Comparison of ENCODE assay signal across 8 mouse cellular contexts in genomic region chr13:74008948-74009718, GRCm38 (mm10). TPM values are rescaled to one million over a fixed set of nuclear protein-coding genes. Genes with fewer than 3 reads are reported as not detected.
DNase-seq lines count a peak whose midpoint lies in the region; ATAC-seq lines count a peak whose summit lies in the region.

TSS of gene Tppp (plus strand) at chr13:74009407.

- H3K27ac ChIP-seq in hindbrain, embryonic 15.5 days (replicated peaks) = peak within 1 kb of the TSS; percentile 81

- ATAC-seq in hindbrain, embryonic 15.5 days (ENCODE audit: low FRiP score, low read depth) = peak; percentile 94

- H3K36me3 ChIP-seq in hindbrain, embryonic 15.5 days = no peaks in the 10 kb centered on the region

- H3K4me3 ChIP-seq in hindbrain, embryonic 15.5 days = peak within 1 kb of the TSS; percentile 70

- DNase-seq in WW6 (ENCODE audit: low read depth, low spot score) = peak; percentile 81
- DNase-seq in cerebellum, postnatal 4 days (ENCODE audit: low spot score in 2 of 2) = peak; percentile 74 to 79
- DNase-seq in gastrocnemius, adult 18-20 months (ENCODE audit: low spot score) = peak; percentile 95
- DNase-seq in layer of hippocampus, postnatal 36 days = peak; percentile 96
- DNase-seq in lung, postnatal 25 days (ENCODE audit: low spot score) = peak; percentile 96
- DNase-seq in retina, adult 2 months (ENCODE audit: low read depth, low spot score) = peak; percentile 29
- peak; percentile 94 for DNase-seq in thymus, postnatal 25 days

- H3K4me2 ChIP-seq in hindbrain, embryonic 15.5 days = peak within 1 kb of the TSS; percentile 88

- H3K9me3 ChIP-seq in hindbrain, embryonic 15.5 days = no peaks in the 10 kb centered on the region

- 0 out of 2 replicates have a peak, but pooled peaks cover 2% of the 10 kb centered on the region for H3K27me3 ChIP-seq in hindbrain, embryonic 15.5 days

- WGBS in hindbrain, embryonic 15.5 days = under 1% methylated on average over 55 of the region's 56 CpGs

- peaks cover 16% of the 10 kb centered on the region; the same call in 1 of the 2 replicates for H3K4me1 ChIP-seq in hindbrain, embryonic 15.5 days (replicated peaks)

- H3K9ac ChIP-seq in hindbrain, embryonic 15.5 days = peak within 1 kb of the TSS; percentile 68

RNA-seq across cellular contexts. Expression of gene Tppp, which starts in this region (rescaled TPM):
- 1 to 10 TPM; 6.2 to 6.4 TPM for total RNA-seq in gastrocnemius, adult 18-20 months (2021)
- 11.4 and 11.8 TPM in 2 replicates for polyA plus RNA-seq in hindbrain, embryonic 15.5 days (2015; fragmentation: Nextera tagmentation; extraction: Ambion mirVana)
- total RNA-seq in layer of hippocampus, postnatal 36 days (2021) = 100 to 1,000 TPM; 270 to 272 TPM

Comparison
In these comparisons a context has a peak if more than half of its experiments do, and no peak if none do; other contexts are left out.
1. Peak in every context shown above with its lines: DNase-seq, ATAC-seq, H3K4me3 ChIP-seq and H3K27ac ChIP-seq.
2. RNA of gene Tppp (total RNA-seq): 270 to 272 TPM in layer of hippocampus, postnatal 36 days; 6.2 to 6.4 TPM in gastrocnemius, adult 18-20 months; every median in the first group is over 10 times any median in the second.
3. DNase-seq: peak in every context shown above with its lines; median percentile 96 in layer of hippocampus, postnatal 36 days; 96 in lung, postnatal 25 days; 95 in gastrocnemius, adult 18-20 months; 94 in thymus, postnatal 25 days; 81 in WW6; 76 in cerebellum, postnatal 4 days; 29 in retina, adult 2 months.